Mouse (Mus musculus) kidney, adult 8-10 months (tissue): ENCODE results near the gene Psd4.
A peak's percentile ranks its signal among the peaks of the same experiment; 100 is the strongest.

ENCODE experiments used
- DNase-seq, 2 experiments: peaks; one replicate each; pipeline ENCODE4 v3.0.0; 2022

Psd4 gene

GRCm38 (mm10) chr2:24440056-24440455 is 72.7 kb downstream of the Psd4 start:
- no peak for DNase-seq

DNA sequence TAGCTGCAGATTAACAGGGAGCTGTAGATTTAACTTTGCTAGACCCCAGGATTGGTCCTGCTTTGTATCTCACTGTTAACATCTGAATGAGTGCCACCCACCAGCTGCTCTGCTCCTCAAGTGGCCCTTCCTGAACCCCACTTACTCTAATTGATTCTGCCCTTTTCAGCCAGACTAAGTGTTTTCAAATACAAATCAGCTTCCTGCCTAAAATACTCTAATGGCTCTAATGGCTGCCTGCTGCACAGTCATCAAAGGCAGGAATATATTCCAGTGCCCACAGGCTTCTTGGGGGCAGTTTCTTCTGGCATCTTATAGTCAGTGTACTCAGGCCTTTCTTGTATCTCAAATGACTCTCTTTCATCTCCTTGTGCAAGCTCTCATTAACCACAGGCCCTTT is 74.5 kb downstream of the Psd4 start:
- DNase-seq, result no peak

GRCm38 (mm10) chr2:24442303-24442925 is 75.0 kb downstream of the Psd4 start:
- DNase-seq, result no peak

- DNase-seq, result peak; percentile 59 to 68
Observed at GRCm38 (mm10) chr2:24443256-24443790, 75.9 kb downstream of the Psd4 start.

DNA sequence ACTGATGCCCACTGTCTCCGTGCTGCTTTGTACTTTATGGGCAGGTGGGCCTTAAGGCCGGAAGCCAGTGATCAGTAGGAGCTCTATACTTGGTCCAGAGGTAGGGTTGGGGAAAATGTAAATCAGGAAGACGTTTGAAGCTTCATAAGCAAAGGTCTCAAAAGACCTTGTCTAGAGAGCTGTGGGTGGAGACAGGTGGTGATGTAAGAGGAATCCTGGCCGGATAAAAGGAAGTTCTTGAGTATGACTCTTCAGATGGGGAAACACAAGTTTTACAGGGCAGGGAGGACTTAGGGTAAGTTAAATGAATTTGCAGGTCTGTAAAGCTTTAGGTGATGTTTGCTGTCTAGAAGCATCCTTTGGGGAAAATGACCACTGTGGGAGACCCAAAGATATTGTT is 81.7 kb downstream of the Psd4 start:
- DNase-seq, result no peak

DNA sequence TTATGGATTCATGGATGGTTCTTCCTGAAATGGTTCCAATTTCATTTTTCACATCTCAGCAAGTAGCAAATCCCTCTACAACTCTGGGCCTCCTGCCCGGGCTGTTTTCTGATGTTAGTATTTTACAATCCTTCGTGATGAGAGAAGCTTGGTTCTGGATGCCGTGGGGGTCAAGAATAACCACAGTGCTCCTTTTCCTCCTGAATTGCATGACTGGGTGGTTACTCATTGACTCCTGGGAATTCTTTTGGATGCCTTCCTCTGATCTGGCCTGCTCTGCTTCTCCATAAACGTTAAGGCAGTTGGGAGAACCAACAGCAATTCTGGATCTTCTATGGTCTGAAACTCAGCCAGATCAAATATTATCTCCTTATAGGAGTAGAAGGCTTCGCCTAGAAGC is 85.8 kb downstream of the Psd4 start:
- DNase-seq, result peak; percentile 80 to 88

DNA sequence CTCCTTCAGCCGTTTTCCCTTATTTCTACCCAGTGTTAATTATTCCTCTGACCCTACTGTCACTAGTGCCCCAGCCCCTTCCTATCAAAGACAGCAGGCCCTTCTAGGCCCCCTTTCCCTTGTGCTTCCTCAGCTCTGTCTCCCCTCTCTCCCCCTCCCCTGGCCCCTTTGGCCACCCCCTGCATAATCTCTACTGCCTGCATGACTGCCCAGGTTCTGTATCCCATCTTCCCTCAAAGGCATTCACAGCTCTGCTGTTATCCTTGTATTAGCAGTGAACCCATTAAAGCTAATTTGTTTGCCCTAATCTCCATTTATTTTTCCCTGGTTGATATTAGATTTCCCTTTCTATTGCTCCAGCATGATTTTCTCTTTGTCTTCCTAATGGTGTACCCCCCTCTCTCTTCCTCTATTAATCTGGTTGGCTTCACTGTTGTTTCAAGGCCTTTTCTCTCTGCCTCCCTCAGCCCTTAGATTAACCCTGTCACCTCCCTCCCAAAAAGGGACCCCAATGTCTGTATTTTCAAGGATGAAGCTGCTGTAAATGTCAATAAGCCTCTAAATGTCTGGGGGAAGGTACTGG is 87.1 kb downstream of the Psd4 start:
- no peak for DNase-seq

DNA sequence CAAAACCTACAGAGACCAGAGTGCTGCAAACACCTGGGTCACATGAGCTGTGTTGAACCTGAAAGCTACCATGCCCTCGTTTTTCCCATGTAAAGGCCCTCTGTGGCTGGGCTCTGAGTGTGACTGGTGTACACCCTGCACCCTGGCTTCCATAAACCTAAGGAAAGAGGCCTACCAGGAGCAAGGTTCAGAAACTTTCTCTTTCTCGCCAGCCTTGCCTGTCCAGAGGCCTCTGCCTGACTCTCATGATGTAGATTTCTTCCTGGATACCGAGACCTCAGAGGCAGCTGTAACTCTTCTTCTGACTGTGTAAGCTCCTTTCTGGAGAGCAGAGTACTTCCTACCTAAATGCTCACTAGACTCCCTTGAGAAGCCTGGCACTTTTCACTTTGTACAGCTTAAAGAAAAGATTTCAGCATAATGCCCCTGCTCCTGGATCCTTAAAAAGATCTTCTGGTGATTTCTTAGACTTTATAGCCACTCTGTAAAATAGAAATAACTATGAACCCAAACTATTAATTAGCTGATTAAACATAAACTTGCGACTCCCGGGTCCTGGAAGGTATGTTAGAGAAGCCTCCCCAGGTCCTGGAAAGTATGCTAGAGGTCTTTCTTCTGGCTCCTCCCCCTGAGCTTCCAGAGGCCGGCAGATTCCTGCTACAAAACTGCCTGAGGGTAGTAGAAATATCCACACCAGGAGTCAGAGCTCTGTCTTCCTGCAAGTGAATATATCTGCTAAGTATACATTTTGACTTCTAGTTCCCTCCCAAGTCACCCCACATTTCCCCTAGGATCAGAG is 87.9 kb downstream of the Psd4 start:
- DNase-seq, result peak; percentile 72 to 79

- DNase-seq, result no peak
Observed at GRCm38 (mm10) chr2:24456841-24457240, 89.5 kb downstream of the Psd4 start.

DNA sequence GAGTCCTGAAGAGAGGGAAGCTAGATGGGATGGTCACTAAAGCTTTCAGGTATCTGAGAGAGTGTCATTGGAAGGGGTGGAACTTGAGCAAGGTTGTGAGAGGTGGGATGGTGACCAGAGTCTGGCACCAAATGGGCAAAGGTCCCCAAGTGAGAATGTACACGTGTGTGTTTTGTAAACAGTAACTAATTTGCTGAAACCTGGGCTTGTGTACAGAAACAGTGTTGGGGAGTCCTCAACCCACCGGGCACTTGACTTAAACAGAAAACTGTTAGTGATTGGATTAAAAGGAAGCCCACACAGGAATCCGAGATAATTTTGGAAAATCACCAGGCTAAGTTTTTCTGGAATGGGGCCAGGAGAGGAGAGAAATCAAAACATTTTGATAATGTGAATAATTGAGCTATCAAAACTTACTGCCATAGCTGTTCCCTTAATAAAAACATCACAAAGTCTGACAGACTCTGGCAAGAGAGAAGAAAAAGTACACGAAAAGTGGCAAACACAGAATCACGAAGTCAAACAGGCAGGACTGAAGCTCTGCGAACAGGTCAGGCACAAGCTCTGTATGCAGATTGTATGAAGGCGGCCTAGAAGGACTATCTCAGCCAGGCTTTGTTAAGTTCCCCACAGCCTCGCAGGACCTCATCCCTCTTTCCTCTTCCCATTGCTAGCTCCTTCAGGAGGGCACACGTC is 92.9 kb downstream of the Psd4 start:
- DNase-seq, result peak; percentile 54 to 57

GRCm38 (mm10) chr2:24460808-24461127 is 93.4 kb downstream of the Psd4 start:
- DNase-seq, result peak; percentile 60 to 82
